Mouse (Mus musculus) cerebellum, adult 11-12 months (tissue): ENCODE results near the gene Nup188.

ENCODE experiments used
- DNase-seq: peaks from one replicate; pipeline ENCODE4 v3.0.0; 2022

Nup188 gene

GRCm38 (mm10) chr2:30392577-30393369 is 106.6 kb downstream of the Nup188 start:
- DNase-seq: peak; percentile 72

GRCm38 (mm10) chr2:30393370-30393656 is 107.1 kb downstream of the Nup188 start:
- DNase-seq: no peak
